Mouse (Mus musculus): Measurements from ENCODE around the gene Ifit1bl1.

DNA sequence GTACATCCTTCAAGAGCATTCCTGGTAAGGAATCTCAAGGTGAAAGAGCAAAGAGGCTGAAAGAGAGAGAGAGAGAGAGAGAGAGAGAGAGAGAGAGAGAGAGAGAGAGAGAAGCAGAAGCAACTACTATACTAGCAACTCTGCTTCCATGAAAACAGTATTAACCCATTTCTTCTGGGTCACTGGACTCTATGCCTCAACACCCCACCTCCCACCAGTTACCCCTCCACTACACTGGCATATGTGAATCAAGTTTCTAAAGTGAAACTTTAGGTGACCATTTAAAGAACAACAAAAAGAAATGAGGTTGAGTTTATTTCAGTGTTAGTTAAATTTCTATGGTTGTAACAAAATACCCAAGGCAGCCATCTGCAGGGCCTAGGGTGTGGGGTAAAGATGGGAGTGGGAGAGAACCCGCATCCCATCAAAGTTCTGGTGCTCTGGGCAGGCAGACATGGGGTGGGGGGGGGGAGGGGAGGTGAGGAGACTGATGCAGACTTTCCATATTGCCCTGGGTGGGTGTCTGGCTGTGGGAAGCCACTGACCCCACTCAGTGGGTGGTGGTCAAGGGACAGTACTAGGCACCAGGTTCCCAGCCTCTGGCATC is 35.5 kb downstream of the Ifit1bl1 start:
- TF ChIP-seq CTCF (IDR thresholded peaks at IDR 0.05; ENCODE audit: insufficient read depth, low read depth, low read length), result no peak
- TF ChIP-seq POLR2A (IDR thresholded peaks at IDR 0.05; ENCODE audit: insufficient read depth, low read depth, low read length), result no peak

Data from olfactory bulb, adult 2 months (tissue).